Mouse (Mus musculus): ENCODE results near the gene Bysl. TPM values are rescaled to one million over a fixed set of nuclear protein-coding genes. Genes with fewer than 3 reads are reported as not detected.
A peak's percentile ranks its signal among the peaks of the same experiment; 100 is the strongest.
"Not testable (repeated sequence)": the region's sequence is repeated elsewhere in the genome, so short reads cannot be mapped to it uniquely, and the experiment has no call there.

Bysl gene
- polyA plus RNA-seq, 1 experiment from 2014 or later, result 37.5 TPM

DNA sequence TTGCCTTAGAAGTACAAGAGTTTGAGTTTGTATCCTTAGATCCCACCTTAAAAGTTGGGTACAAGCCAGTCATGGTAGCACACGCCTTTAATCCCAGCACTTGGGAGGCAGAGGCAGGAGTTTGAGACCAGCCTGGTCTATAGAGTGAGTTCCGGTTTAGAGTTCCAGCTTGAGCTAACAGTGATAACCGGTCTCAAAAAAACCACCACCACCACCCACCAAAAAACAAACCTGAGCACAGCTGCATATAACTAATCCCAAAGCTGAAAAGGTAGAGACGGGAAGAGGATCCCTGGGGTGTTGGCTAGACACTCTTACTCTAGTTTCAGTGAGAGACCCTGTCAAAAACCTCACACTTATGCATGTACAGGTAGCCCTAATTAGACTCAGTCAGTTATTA is 5.4 kb upstream of the Bysl start:
- Histone ChIP-seq H3K4me1 (replicated peaks) (peaks cover 17% of the 10 kb centered on the region), H3K4me2 (no peak overlapping the region), H3K9ac (no peak overlapping the region), H3K27ac (replicated peaks) (no peak overlapping the region), H3K4me3 (no peak overlapping the region), H3K27me3 (no peaks in the 10 kb centered on the region), H3K36me3 (peaks cover 35% of the 10 kb centered on the region), H3K9me3 (no peaks in the 10 kb centered on the region)
- ATAC-seq (ENCODE audit: low FRiP score, low read depth), result no peak
- WGBS, result 91% methylated on average over 4 of the region's 4 CpGs

DNA sequence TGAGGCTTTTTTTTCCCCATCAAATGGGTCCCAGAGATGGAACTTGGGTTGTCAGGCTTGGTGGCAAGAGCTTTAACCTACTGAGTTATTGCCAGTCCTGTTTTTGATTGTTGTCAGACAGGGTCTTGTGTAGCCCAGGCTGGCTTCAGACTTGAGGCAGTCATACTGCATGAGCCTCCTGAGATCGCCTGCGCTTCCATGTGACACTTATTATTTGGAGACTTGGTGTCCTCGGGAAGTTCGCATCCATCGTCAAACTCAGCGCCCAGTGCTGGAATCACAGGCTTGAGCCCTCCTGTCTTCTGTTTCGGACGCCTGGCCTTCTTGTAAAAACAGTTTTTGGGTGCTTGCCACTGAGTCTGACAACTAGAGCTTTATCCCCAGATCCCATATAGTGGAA is 4.8 kb upstream of the Bysl start:
- Histone ChIP-seq H3K27ac (replicated peaks) (no peak overlapping the region), H3K4me3 (no peak overlapping the region), H3K9me3 (no peaks in the 10 kb centered on the region), H3K36me3 (peaks cover 30% of the 10 kb centered on the region), H3K9ac (no peak overlapping the region), H3K4me2 (no peak overlapping the region), H3K27me3 (no peaks in the 10 kb centered on the region), H3K4me1 (replicated peaks) (peaks cover 17% of the 10 kb centered on the region)
- ATAC-seq (ENCODE audit: low FRiP score, low read depth), result no peak
- WGBS, result 95% methylated on average over 8 of the region's 8 CpGs

DNA sequence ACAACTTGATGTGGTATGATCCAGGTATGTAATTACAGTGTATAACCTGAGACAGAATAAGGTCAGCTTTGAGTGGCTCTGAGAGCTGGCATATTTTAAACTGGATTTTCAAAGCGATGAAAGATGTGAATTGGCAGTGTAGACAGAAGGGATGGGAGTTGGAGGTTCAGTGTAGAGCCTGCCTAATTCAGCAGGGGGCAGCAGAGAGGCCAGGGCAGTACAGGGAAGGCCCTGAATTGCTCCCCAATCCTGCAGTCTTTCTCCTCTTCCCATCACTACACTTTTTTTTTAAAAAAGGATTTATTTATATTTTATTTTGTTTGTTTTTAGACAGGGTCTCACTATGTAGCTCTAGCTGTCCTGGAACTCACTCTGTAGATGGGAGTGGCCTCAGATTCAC is 2.7 kb upstream of the Bysl start:
- WGBS, result 97% methylated on average over 1 of the region's 1 CpGs
- ATAC-seq (ENCODE audit: low FRiP score, low read depth), result no peak

DNA sequence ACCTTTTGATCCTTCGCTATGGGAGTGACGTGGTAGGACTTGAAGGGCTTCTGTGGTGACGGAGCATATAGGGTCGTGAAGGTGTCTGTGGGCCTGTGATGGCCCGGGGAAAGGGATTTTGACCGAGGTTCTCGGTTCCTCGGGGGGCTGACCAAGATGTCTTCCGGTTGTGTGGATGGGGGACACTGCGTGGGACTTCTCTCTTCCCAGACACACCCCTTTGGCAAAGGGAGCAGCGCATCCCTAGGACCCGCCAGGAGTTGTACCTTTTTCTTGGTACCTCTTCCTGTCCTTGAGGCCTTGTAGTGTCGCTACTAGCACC is 330 bp upstream of the Bysl start:
- peaks cover 9% of the 10 kb centered on the region; the same call in 1 of the 2 replicates for H3K36me3 ChIP-seq
- H3K27me3 ChIP-seq, result no peaks in the 10 kb centered on the region
- H3K4me2 ChIP-seq, result peak overlapping the region; percentile 93
- H3K27ac ChIP-seq (replicated peaks), result peak overlapping the region; percentile 81
- peaks cover 35% of the 10 kb centered on the region for H3K4me1 ChIP-seq (replicated peaks)
- peak overlapping the region; percentile 76 for H3K9ac ChIP-seq
- ATAC-seq (ENCODE audit: low FRiP score, low read depth), result no peak; the same call in 1 of the 2 replicates
- WGBS, result 1% methylated on average over 13 of the region's 13 CpGs
- H3K9me3 ChIP-seq, result no peaks in the 10 kb centered on the region
- H3K4me3 ChIP-seq, result peak overlapping the region; percentile 89

More for the DNA sequence above, 2.7 kb upstream of the Bysl start:
- Histone ChIP-seq H3K9me3 (no peaks in the 10 kb centered on the region), H3K4me2 (no peak overlapping the region), H3K27ac (replicated peaks) (no peak overlapping the region), H3K36me3 (peaks cover 15% of the 10 kb centered on the region), H3K27me3 (no peaks in the 10 kb centered on the region), H3K9ac (no peak overlapping the region), H3K4me3 (no peak overlapping the region), H3K4me1 (replicated peaks) (peaks cover 33% of the 10 kb centered on the region)

DNA sequence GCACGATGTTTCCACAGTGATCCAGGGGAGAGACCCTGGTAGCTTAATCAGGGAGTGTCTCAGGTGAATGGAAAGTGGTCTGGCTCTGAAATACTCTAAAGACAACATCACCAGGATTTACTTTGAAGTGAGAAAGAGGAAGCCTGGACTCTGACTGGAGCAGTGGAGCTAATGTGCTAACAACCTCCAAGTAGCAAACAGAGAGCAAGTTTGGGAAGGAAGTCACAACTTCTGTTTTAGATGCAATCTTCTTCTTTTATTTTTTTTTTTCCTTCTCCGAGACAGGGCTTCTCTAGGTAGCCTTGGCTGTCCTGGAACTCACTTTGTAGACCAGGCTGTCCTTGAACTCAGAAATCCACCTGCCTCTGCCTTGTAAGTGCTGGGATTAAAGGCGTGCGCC is 2.1 kb downstream of the Bysl start:
- Histone ChIP-seq H3K4me3 (no peak overlapping the region), H3K9ac (no peak overlapping the region), H3K27ac (replicated peaks) (no peak overlapping the region), H3K9me3 (no peaks in the 10 kb centered on the region), H3K4me1 (replicated peaks) (peaks cover 35% of the 10 kb centered on the region), H3K4me2 (0 out of 2 replicates have a peak overlapping the region, but pooled peaks have one; percentile 93), H3K36me3 (peaks cover 34% of the 10 kb centered on the region), H3K27me3 (no peaks in the 10 kb centered on the region)
- 91% methylated on average over 4 of the region's 4 CpGs for WGBS
- ATAC-seq (ENCODE audit: low FRiP score, low read depth), result no peak

DNA sequence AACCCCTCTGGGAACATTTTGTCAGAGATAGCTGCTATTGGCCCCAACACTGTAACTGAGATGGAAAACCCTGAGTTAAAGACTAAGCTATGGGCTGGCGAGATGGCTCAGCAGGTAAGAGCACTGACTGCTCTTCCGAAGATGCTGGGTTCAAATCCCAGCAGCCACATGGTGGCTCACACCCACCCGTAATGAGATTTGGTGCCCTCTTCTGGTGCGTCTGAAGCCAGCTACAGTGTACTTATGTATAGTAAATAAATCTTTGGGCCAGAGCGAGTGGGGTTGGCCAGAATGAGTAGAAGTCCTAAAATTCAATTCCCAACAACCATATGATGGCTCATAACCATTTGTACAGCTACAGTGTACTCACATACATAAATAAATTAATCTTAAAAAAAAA is 5.1 kb downstream of the Bysl start:
- Histone ChIP-seq H3K9me3 (no peaks in the 10 kb centered on the region), H3K4me1 (replicated peaks) (peaks cover 17% of the 10 kb centered on the region), H3K9ac (no peak overlapping the region), H3K36me3 (peaks cover 55% of the 10 kb centered on the region), H3K27me3 (no peaks in the 10 kb centered on the region), H3K4me2 (no peak overlapping the region), H3K4me3 (no peak overlapping the region), H3K27ac (replicated peaks) (no peak overlapping the region)
- ATAC-seq (ENCODE audit: low FRiP score, low read depth), result no peak
- 77% methylated on average over 5 of the region's 5 CpGs for WGBS

DNA sequence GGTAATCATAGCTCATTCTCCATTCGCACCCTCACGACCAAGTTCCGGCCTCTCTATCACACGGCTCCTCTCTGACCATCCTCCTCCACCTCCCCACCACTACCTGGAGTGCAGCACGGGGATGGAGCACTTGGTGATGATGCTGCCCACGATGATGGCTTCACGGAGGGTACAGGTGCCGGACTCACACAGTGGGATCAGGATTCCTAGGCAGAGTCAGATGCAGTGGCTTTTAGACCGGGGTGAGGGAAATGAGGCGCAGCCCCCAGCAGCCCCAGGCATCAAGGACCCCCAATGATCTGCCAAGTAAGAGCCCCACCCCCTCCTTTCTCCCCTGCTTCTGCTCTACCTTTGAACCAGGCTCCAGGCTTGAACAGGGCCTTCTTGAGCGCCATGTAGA is 9.0 kb downstream of the Bysl start:
- Histone ChIP-seq H3K27ac (replicated peaks) (no peak overlapping the region), H3K9me3 (no peaks in the 10 kb centered on the region), H3K4me3 (no peak overlapping the region), H3K27me3 (no peaks in the 10 kb centered on the region), H3K36me3 (peaks cover 69% of the 10 kb centered on the region), H3K4me1 (replicated peaks) (peaks cover 10% of the 10 kb centered on the region), H3K4me2 (no peak overlapping the region), H3K9ac (no peak overlapping the region)
- no peak for ATAC-seq (ENCODE audit: low FRiP score, low read depth)
- 94% methylated on average over 11 of the region's 11 CpGs for WGBS

DNA sequence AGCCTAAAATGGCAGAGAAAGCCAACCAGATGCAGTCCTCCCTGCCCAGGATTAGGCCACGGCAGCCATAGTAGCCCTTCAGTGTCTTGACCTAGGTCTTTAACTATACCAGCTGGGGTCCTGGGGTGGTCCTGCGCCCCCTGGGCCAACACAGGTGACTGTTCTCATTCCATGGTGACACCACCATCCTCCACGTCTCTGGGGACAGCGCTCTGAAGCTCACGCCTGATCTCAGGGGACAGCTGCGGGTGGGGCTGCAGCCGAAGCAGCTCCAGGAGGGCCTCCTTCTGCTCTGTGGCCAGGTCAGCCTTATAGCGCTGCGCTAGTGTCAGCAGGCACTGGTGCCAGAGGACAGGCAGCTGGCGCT is 9.9 kb downstream of the Bysl start:
- Histone ChIP-seq H3K4me3 (no peak overlapping the region), H3K36me3 (peaks cover 61% of the 10 kb centered on the region), H3K9me3 (no peaks in the 10 kb centered on the region), H3K27me3 (no peaks in the 10 kb centered on the region), H3K4me2 (no peak overlapping the region), H3K27ac (replicated peaks) (no peak overlapping the region), H3K9ac (no peak overlapping the region), H3K4me1 (replicated peaks) (peaks cover 17% of the 10 kb centered on the region)
- ATAC-seq (ENCODE audit: low FRiP score, low read depth), result no peak
- WGBS, result 95% methylated on average over 10 of the region's 10 CpGs

DNA sequence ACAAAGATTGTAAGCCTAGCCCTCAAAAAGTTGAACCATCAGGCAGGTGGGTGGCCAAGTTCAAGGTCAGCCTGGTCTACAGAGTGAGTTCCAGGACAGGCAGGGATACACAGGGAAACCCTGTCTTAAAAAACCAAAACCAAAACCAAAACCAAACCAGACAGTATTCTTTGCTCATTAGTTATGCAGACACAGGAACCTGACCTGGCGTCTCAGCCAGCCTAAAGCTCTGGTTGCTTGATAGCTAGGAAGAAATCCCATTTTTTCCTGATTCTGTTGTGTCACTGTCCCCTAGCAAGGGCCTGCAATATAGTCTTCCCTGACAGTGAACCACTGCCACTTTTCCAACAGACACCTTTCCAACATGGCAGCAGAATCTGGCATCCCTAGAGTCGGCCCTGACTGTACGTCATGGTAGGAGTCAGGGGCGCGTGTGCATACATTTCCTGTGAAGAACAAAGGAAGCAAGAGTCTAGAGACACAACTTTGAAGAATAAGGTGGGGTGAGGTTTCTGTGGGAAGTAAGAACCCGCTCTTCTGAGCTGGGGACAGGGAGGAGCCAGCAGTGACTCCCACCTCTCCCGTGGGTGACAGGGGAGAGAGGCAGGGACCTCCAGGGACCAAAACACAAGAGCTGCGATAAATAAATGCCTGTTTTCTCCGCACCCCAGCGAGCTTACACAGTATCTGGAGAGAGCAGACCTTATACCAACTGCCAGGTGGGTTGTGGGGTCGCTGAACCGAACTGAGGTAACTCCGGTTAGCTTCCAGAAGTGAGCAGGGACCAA is 10.5 kb downstream of the Bysl start:
- Histone ChIP-seq H3K9me3 (no peaks in the 10 kb centered on the region), H3K36me3 (peaks cover 55% of the 10 kb centered on the region), H3K9ac (no peak overlapping the region), H3K4me2 (no peak overlapping the region), H3K4me3 (no peak overlapping the region), H3K27me3 (no peaks in the 10 kb centered on the region), H3K4me1 (replicated peaks) (peaks cover 23% of the 10 kb centered on the region), H3K27ac (replicated peaks) (no peak overlapping the region)
- ATAC-seq (ENCODE audit: low FRiP score, low read depth), result no peak
- WGBS, result 86% methylated on average over 13 of the region's 13 CpGs

DNA sequence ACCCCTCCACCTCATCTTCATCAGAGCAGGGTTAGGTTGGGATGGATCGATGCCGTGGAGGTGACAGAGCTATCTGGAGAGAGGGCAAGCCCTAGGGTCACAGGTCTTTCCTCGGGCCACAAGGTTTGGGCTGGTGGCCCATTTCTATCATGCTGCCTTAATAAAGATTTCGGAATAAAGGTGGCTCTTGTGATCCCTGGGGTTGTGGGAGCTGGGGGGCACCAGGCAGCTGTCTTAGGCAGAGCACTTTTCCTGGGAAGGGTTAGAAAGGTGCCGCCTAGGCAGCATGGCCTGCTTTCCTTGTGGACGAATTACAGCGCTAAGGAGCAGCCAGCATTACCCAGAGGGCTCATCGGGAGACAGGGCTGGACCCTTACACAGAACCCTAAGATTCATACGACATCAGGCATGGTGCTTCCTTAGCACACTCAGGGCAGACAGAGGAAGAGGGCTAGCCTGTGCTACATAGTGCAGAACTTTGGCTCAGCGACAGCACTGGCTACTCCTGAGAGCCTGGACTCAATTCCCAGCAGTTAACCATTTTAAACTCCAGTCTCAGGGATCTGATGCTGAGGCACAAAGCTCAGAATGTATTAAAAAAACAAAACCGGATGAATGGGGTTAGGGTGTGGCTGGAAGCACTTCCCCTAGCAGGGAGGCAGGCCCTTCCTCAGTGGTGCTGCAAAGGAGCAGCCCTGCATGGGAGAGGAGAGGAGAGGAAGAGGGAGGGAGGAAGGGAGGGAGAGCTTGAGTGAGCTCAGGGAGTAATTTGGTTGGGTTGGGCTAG is 11.6 kb downstream of the Bysl start:
- peaks cover 34% of the 10 kb centered on the region for H3K4me1 ChIP-seq (replicated peaks)
- ATAC-seq (ENCODE audit: low FRiP score, low read depth), result no peak
- H3K4me3 ChIP-seq, result no peak overlapping the region
- no peaks in the 10 kb centered on the region for H3K27me3 ChIP-seq
- WGBS, result 82% methylated on average over 11 of the region's 11 CpGs
- H3K36me3 ChIP-seq, result peaks cover 44% of the 10 kb centered on the region
- H3K9ac ChIP-seq, result no peak overlapping the region
- no peak overlapping the region for H3K4me2 ChIP-seq
- peak overlapping the region; percentile 11; the same call in 1 of the 2 replicates for H3K27ac ChIP-seq (replicated peaks)
- no peaks in the 10 kb centered on the region for H3K9me3 ChIP-seq

DNA sequence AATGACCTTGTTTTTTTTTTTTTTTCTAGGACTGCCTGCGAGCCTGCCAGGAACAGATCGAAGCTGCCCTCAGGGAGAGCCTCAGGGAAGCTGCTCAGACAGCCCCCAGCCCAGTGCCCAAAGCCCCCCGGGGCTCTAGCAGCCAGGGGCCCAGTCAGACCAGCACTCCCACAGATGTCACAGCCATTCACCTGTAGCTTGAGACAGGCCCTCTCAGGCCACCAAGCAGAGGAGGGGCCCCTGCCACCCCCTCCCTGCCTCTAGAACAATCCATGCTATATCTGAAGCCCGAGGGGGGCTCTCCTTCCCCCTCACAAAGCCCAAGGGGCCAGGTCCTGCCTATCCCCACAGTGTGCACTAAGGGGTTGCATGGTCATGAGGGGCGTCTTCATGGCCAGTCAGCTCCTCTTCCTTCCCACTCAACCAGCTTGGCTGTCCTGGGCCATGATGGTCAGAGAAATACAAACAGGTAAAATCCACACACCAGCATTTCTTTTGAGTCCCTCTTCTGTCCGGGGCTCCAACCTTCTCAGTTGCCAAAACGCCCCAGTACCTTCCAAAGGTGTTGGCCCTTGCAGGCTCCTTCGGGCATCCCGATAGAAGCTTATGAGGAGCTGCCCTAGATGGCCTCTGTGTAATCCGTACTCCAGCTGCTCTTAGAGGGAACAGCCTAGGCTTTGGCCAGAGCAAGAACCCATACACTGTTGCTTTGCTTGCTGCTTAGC is 12.6 kb downstream of the Bysl start:
- H3K4me3 ChIP-seq; H3K9me3 ChIP-seq; H3K9ac ChIP-seq; H3K4me2 ChIP-seq; H3K27ac ChIP-seq (replicated peaks); H3K27me3 ChIP-seq; ATAC-seq (ENCODE audit: low FRiP score, low read depth): not testable (repeated sequence)
- Histone ChIP-seq H3K4me1 (replicated peaks) (peaks cover 42% of the 10 kb centered on the region), H3K36me3 (peaks cover 35% of the 10 kb centered on the region)
- WGBS, result 85% methylated on average over 10 of the region's 10 CpGs

Data from hindbrain, embryonic 15.5 days (tissue).